Mouse (Mus musculus) left cerebral cortex, postnatal 4 days (tissue): ENCODE measurements at regions not wholly inside any gene's neighbourhood (a gene's known extent, or its start where the extent isn't known, plus 50 kb on each side); places are given as distances from the start of the nearest gene placed in this dataset.

Experiments used
- DNase-seq: peaks from one replicate; pipeline ENCODE4 v3.0.0-alpha.2; 2022
- intact Hi-C: fragments of 180-260 bp; cut with DNase I; formaldehyde crosslinking; loops from one replicate; pipeline ENCODE4 v1.15.1; 2025

DNA sequence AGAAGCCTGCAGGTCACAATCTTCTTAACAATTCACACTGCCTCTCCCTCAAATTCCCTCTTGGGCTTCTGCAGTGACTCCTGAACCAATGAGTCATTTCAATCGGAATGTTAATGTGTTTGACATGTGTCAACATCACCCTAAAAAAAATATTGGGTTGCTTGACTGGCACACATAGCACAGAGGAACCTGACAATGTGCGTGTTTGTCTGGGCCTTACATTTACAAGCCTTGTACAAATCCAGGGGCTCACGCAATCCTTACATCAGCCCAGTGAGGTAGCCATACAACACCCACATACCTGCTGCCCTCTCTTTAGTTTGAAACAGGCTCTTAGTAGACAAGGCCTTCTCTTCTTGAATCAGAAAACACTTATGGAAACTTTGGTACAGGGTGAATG, 153.8 kb upstream of the Maf start:
- no peak for DNase-seq
- intact Hi-C loops, result no loop called here

DNA sequence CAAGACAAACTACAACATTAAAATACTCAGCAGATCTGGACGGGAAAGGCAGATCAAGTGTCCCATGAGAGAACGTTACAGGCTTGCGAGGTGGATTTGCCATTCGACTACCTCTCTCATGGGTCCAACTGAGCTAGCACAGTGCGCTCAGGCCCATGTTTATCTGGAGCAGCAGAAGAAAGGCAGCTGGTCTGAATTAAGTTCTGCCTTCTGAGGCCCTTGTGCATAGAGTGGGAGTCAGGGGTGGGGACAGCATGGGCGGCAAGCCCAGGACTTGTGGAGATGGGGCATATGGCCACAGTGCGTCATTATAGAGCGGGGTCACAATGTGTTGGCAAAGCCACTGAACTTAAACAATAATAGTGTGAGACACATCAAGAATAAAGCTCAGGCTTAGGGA, 151.8 kb upstream of the Maf start:
- intact Hi-C loops, result no loop called here
- DNase-seq, result peak; percentile 24

DNA sequence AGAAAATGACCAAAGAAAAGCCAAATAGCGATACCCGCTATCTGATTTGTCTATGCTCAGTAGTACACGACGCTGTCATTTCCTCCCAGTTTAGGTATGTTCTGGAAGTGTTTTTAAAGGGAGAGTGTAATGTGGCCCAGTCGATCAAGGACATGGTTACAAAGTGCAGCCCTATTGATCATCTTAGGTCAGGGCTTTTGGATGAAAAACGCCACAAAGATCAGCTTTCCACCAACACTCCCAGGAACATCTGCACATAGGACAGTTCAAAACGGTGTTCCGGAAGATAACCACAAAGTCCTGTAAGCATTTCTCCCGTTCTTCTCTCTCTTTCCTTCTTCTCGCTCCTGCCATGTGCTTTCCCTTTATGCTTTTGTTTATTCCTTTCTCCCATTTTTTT, 149.2 kb upstream of the Maf start:
- DNase-seq, result no peak
- intact Hi-C loops, result no loop called here

DNA sequence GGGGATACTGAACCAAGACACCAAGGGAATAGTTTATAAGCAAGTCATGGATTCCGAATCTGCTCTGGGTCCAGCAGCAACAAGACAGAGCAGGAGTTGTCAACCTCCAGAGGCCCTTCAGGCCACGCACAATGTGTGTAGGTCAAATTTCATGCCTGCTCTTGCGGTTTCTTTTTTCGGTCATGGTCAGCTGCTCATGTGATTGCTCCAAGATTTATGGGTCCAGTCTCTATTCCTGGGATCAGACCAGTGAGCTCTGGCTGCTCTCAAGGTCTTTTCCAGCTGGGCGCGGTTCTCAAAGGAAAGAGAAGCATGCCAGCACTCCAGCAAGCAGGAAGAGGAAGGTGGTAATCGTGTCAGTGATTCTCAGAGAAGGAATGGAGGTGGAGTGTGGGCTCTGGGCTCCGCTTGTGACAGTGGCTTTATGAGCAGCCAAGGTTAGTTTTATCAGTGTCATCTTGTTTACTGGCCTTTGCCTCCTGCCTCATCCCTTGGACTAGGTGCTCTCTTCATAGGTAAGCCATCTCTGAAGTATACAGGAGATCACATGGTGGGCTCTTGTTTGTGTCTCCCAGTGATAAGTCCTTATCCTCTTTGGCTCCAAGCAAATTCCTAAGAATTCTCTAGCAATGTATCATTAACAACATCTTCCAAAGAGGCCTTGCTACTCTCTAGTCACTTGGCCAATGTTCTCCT, 148.5 kb upstream of the Maf start:
- intact Hi-C loops, result no loop called here
- DNase-seq, result no peak

DNA sequence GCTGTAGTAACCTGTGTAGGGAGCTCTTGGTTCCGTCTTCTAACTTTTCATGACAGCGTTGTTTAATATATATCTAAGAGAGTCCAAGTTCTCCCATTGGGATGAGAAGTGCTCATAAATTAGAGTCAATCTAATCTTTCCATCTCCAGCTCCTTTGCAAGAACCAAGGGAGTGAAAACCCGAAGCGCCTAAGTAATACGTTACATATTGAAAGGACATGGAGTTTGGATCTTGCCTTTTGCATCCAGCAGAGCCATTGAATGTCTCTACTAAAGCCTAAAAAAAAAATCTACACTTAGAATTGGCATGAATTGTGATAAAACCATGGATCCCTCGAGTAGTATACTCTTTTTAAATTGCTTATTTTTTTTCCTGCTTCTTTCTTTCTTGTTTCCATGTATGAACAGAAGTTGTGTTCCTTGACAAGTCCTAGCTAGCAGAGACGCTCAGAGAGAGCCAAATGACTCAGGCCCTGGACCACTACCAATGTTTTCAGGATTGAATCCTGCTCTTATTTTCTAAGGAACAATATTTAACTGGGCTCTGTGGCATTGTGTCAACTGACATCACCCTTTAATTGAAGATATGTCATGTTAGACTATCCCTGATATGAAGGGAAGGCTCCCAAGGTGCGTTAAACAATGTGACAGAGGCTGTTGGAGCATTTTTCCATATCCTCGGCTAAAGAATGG, 146.8 kb upstream of the Maf start:
- DNase-seq, result no peak
- intact Hi-C loops, result no loop called here

DNA sequence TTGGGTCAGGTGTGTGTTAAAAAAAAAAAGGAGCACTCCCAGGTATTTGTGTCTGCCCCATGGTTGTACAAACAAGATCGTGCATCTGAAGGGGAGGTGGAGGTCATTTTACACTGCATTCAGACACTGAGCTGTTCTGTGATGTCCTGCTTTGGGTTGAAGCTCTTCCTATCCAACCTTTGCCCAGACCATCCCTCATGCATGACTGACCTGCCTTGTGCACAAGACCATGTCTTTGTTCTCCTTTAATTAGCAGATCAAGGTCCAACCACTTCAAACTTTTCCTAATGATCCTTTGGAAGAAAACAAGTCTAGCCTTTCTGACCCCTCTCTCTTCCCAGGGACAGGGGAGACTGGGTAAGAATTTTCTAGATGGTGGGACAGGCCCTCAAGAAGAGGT, 143.0 kb upstream of the Maf start:
- no peak for DNase-seq
- intact Hi-C loops, result no loop called here

DNA sequence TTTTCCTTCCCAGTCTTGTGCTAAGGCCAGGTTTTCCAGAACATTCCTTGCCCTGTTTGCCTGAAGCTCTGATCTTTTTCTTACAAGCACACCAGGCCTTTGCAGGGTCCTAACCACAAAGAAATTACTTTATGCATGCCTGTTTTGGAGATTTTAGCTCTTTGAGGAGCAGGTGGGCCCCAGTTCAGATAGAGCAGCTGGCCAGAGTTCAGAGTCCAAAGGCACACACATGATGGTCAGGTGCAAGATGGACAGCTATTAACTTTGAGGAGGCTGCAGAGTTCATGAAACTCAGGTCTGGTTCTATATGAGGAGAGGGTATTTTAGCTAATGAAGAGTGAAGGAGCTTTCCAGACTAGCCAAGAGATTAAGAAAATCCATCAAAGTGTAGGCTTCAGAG, 125.8 kb upstream of the Maf start:
- DNase-seq, result no peak

DNA sequence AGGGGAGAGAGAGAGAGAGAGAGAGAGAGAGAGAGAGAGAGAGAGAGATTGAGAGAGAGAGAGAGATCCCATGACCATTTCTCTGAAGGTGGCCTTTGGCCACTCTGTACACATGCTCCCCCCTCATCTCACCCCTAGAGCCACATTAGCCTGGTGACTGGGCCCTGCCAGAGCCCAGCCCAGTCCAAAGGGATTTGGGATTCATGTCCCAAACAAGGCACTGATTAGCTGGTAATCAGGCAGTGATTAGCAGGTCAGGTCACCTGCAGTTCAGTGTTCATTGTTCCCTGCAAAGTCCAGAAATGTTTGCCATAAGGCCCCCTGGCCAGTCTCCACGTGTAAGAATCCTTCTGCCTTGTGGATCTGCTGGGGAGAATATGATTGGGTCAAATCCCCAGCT, 124.1 kb upstream of the Maf start:
- no peak for DNase-seq
- intact Hi-C loops, result no loop called here

More for the DNA sequence above, 125.8 kb upstream of the Maf start:
- intact Hi-C loops, result no loop called here

DNA sequence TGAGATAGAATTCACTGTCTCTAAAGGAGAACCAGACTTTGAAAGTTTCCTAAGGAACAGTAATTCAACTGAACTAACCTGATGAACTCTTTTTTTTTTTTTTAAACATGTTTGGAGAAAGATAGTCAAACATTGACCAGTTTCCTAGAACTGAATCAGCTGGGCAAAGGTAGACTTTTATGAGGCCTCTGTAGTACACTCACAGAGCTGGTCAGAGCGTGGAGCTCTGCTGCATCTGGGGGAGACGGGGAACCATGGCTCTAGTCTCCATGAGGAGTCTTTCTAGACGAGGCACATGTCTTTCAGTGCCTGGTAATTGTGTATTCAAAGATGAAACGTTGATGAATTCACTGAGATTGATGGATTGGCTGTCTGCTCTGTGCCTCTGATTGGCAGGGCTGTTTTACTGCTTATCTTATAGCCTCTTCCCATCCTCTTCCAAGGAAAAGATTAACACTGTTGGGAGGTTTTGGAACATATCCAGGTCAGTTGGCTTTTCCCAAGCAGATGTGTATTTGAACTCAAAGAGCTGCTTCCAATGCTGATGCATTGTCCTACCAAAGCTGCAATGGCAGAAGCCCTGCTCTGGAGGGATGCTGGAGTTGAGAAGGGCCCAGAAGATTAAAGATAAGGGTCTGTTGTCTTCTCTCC, 122.5 kb upstream of the Maf start:
- intact Hi-C loops, result no loop called here
- no peak for DNase-seq

DNA sequence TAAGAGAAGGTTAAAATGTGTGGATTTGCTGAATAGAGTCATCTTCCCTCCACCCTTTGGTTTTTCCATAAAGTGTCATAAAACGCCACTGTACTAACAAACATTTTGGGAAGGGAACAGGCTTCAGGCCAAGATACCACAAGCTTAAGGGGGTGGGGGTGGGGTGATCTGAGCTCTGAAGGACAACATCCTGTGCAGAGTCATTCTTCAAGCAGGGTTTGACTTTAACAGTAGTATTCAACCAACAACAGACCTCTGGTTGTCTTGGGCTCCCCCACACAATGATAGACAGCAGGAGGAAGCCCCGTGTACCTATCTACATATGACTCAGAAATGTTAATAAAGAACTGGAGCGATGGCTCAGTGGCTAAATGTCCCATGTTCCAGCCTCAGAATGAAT, 118.9 kb upstream of the Maf start:
- no peak for DNase-seq
- intact Hi-C loops, result no loop called here

DNA sequence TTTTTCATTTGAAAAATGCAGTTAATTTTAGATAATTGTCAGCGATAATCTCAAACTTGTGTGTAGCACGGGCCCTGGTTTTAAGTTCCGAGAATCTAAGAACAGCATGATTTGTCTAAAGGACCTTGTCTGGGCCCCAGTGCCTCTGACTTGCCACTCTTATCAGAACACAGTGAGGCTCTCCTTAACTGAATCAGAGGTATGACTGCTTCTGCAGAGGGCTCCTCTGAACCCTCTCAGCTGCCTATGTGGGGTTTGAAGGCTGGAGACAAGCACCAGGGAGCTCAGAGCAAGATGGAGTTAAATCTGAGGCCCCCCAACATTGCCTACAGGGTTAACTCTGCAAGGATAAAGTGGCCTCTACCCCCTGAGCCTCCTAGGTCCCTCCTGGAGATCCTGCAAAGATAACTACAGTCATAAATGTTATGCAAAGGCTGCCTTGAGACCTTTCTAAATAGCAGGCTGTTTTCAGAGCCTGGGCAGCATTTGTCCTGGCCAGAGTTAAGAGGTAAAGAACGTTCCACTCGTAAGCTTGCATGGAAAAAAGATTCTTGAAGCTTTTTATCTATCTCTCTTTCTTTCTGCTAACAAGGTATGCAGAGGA, 118.4 kb upstream of the Maf start:
- no peak for DNase-seq
- intact Hi-C loops, result no loop called here

DNA sequence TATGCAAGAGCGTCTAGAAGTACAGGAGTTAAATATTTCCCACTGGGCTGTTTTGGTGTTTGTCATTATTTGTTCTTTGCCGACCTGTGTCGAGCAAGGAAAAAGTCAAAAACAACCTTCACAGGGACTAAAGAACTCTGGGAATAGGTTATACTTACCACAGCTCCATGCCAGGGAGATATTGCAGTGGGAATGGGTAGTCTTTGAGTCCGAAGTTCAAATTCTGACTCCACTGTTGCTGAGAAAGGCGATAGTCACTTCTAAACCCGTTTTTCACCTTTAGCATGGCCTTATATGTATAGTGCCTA, 116.8 kb upstream of the Maf start:
- no peak for DNase-seq
- intact Hi-C loops, result no loop called here

DNA sequence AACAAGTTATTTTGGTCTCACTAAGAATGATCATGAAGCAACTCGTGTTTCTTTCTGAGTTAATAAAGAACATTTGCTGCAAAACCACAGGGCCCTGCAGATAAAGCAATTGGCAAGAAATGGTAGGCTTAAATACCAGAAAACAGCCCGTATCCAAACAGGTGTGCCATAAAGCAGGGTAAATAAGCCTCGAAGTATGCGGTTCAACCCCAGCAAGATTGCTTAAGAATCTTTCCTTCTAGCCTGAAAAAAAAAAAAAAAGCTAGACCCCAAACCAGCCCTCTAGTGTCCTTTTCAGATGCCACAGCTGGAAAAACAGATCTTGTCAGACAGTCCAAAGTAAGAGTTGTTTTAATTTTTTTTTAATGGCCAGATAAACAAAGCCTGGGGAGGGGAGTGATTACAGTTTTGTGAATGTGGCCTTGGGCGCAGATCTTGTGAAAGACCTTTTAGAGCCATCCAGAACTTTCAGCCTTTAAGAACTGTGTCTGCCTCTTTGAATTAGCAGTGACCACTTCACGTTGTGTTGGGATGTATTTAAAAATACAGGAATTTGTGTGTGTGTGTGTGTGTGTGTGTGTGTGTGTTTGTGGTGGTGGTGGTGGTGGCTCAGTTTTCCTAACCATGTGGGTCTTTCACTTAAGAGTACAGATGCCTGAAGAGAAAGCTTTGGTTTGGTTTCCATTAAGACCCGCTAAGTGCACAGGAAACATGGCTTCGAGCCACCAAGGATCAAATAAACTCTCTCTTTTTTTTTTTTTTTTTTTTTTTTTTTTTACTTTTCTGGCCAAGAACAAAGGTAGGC, 116.3 kb upstream of the Maf start:
- intact Hi-C loops, result no loop called here
- no peak for DNase-seq

DNA sequence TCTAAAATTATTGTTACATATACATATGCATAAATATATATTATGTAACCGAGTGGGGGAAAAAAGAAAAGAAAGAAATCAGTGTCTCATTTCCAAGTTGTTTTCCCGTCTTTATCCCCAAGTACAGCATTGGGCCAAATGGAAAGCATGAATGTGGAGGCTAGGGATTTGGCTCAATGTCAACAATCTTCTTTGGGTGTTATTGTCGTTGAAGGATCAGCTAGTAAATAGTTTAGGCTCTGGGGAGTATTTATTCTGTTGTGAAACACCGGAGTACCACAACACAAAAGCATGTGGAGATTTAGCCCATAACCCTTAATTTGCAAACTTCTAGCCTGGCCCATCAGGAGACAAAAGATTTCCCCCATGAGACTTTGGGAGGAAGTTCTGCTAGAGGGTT, 105.8 kb upstream of the Maf start:
- DNase-seq, result no peak
- intact Hi-C loops, result no loop called here

DNA sequence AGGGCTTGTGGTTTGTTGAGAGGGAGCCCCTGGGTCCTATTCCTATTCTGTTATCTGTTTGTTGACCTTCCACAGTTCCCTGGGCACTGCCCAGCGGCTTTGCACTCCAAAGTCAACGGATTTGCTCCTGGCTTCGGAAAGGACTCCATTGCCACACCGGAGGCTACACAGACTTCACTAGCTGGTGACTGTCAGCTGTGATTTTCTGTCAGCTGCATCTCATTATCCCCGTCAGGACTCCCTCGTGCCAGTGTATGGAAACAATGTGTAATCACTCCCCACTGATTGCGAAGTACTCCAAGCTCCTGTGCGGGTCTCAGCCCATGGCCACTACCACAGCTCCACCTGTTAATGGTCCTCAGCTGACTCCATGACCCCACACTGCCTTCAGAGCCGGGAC, 99.0 kb upstream of the Maf start:
- DNase-seq, result no peak

DNA sequence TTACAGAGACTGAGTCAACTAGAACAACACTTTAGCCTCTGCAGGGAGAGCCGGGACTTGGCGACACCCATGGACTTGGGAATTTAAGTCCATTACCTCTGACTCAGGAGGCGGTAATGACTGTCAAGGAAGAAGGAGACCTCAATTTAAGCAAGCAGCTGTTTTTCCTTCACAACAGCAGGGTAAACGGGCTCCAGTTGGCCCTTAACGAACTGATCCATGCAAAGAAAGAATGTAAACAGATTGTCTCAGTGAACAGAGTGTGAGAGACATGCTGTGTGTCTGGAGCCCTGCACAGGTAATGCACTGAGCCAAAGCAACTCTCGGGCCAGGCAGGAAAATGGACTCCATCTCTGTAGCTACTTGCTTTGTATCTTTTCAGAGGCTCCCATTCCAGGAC, 98.5 kb upstream of the Maf start:
- no peak for DNase-seq
- intact Hi-C loops, result no loop called here

More for the DNA sequence above, 99.0 kb upstream of the Maf start:
- intact Hi-C loops, result no loop called here

DNA sequence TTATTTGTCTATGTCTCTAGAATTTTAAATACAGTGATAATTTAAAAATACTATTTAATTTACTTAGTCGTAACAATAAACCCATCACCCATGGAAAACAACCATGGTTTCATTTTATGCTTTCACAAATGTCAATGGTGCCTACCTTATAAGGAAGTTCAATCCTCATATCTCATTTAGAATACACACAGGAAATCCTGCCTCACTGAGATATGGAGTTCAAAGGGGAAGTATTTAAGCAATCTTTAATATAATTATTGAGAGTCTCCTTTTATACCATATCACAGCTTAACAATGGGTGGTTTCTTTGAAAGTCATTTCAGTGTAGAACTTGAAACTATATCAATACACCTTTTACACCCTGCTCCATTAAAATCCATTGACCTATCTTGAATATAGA, 86.0 kb upstream of the Maf start:
- intact Hi-C loops, result no loop called here
- DNase-seq, result no peak

DNA sequence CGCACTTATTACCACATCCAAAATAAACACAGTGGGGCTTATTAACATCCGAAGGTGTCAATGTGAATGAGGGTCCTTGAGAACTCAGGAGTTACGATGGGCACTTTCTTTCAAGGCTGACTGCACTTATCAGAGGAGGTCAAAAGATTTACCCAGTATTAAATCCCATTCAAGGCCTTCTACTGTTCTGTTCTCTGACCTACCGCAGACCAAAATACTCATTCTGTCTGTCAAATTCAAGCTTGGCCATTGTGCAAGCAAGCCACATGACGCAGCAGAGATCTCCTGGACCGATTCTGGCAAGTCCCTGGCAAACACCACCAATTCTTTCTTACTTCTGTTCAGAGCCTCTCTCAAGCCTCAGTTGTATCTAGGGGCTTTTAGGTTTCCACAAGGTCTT, 80.8 kb upstream of the Maf start:
- intact Hi-C loops, result no loop called here
- DNase-seq, result no peak

DNA sequence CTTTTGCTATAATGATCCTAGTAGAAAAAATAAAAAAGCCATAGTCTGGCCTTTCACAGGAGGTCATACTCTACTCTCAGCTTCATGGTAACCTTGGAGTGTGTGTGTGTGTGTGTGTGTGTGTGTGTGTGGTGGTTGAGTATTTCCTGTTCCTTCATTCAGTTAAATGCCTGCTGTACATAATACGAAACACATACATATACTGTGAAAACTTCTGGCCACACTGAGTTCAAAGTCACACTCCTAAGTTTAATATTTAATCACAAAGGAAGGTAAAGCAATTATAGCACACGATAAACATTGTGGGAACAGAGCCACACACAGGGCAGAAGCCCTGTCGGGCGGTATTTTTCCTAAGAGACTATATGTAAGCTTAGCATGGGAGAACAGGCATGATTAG, 78.6 kb upstream of the Maf start:
- intact Hi-C loops, result no loop called here
- no peak for DNase-seq

DNA sequence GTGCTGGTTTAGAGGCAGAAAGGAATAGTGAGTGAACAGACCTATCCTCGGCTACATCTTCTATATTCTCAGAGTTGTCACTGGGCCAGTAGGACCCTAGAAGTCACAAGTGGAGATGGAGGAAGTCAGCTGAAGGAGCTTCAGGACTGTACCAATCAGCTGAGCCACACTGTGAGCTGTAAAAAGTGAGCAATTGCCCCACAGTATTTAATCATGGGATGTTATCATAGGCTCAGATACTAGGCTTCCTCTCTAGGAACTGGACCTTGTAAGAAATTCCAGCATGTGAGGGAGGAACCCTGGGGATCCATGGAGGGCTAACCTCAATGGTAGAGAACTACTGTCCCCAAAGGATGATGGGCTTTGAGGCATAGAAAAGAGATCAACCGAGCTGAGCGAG, 78.2 kb upstream of the Maf start:
- DNase-seq, result no peak
- intact Hi-C loops, result no loop called here

DNA sequence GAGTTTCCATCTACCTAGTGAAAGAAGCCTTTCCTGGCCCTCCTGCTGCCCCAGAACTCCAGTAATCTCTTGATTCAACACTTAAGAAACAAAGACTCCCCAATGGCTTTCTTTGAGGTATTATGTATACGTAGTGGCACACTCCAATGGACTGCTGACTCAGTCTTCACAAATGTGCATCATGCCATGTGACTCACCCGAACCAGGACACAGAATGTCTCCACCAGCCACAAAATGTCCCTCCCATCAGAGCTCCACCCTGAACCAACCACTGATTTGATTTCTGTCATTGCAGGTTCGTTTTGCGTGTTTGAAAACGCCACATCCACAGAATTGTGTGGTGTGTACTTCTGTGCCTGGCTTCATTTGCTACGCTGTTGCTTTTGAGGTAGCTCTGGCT, 75.8 kb upstream of the Maf start:
- no peak for DNase-seq
- intact Hi-C loops, result no loop called here
